Mouse (Mus musculus) myocyte (in vitro differentiated cells): Measurements from ENCODE around the gene Klf11. TPM values are rescaled to one million over a fixed set of nuclear protein-coding genes. Genes with fewer than 3 reads are reported as not detected.

Experiments used
- polyA plus RNA-seq: library from polyadenylated mRNA; unstranded; fragments of >200 nt; fragmentation: generic; extraction: Trizol; gene quantifications from one replicate; pipeline ENCODE4 v1.2.1, GENCODE M21; 2012; ENCODE audit warnings: missing spikeins

Klf11 gene
- polyA plus RNA-seq, 1 experiment: 4.1 TPM

Other genes starting within 250 kb of the Klf11 start
- 15.1 TPM for gene Taf1b, start 152.9 kb upstream of the Klf11 start, polyA plus RNA-seq
- gene Grhl1, start 79.0 kb upstream of the Klf11 start, polyA plus RNA-seq: 0.41 TPM
- 0.26 TPM for gene Cys1, start 30.5 kb downstream of the Klf11 start, polyA plus RNA-seq
- 73.0 TPM for gene Rrm2, start 57.0 kb downstream of the Klf11 start, polyA plus RNA-seq
- 16.9 TPM for gene Mboat2, start 179.6 kb downstream of the Klf11 start, polyA plus RNA-seq